Mouse (Mus musculus) small intestine, adult 2 months (tissue): ENCODE data around the gene Myo18a. TPM values are rescaled to one million over a fixed set of nuclear protein-coding genes. Genes with fewer than 3 reads are reported as not detected.

Experiments used
- H3K27ac ChIP-seq: fragments of 200-500 bp; 2 replicates; pipeline ENCODE4 v1.5.1; 2012; ENCODE audit warnings: low read depth, low read length, control low read depth, inconsistent platforms; ENCODE audit not compliant: insufficient read depth
- H3K27me3 ChIP-seq: fragments of 200-500 bp; 2 replicates; pipeline ENCODE4 v1.6.1; 2012; ENCODE audit warnings: mild to moderate bottlenecking, moderate library complexity, low read length, inconsistent platforms; ENCODE audit not compliant: control insufficient read depth, insufficient read depth
- H3K36me3 ChIP-seq: fragments of 200-500 bp; 2 replicates; pipeline ENCODE4 v1.6.1; 2012; ENCODE audit warnings: mild to moderate bottlenecking, low read length, control low read depth, inconsistent platforms; ENCODE audit not compliant: control insufficient read depth, insufficient read depth
- H3K4me1 ChIP-seq: fragments of 200-500 bp; 2 replicates; pipeline ENCODE4 v1.6.1; 2012; ENCODE audit warnings: low read length, inconsistent platforms, mixed read lengths; ENCODE audit not compliant: control insufficient read depth, insufficient read depth, insufficient read length
- H3K4me3 ChIP-seq: fragments of 200-500 bp; 2 replicates; pipeline ENCODE4 v1.5.1; 2012; ENCODE audit warnings: low read depth, mild to moderate bottlenecking, control low read depth, inconsistent platforms, low read length, moderate library complexity
- CTCF ChIP-seq: fragments of 200-500 bp; IDR thresholded peaks from 2 replicates; pipeline ENCODE4 v1.5.1; 2012; ENCODE audit warnings: low read depth, mild to moderate bottlenecking, control low read depth, inconsistent platforms, low read length, moderate library complexity, mixed read lengths; ENCODE audit not compliant: insufficient replicate concordance, insufficient read length; ENCODE audit errors: extremely low read depth
- POLR2A ChIP-seq: fragments of 200-500 bp; IDR thresholded peaks from 2 replicates; pipeline ENCODE4 v1.6.1; 2012; ENCODE audit warnings: low read depth, mild to moderate bottlenecking, control low read depth, inconsistent platforms, low read length, moderate library complexity
- WGBS: fragments of 180-500 bp; shearing (Covaris S2); methylation state at CpG from one replicate; pipeline ENCODE4 v1.1.7; 2018; 5-methylcytosine and 5-hydroxymethylcytosine counted together
- polyA plus RNA-seq: library from polyadenylated mRNA; depleted of rRNA; stranded (reverse); fragments of >200 nt; gene quantifications from 2 replicates; pipeline ENCODE4 v1.2.3, GENCODE M21; 2012

Gene Myo18a
- polyA plus RNA-seq, 1 experiment: 149 TPM

- Histone ChIP-seq H3K27me3 (no peaks in the 10 kb centered on the region), H3K4me3 (peak within 1 kb of the TSS; percentile 12; the same call in 1 of the 2 replicates), H3K27ac (peak within 1 kb of the TSS; percentile 97), H3K4me1 (peaks cover 47% of the 10 kb centered on the region), H3K36me3 (0 out of 2 replicates have a peak, but pooled peaks cover 5% of the 10 kb centered on the region)
- TF ChIP-seq CTCF: no peak
- 0 out of 2 replicates have a peak, but pooled peaks have one; percentile 14 for TF ChIP-seq POLR2A
- WGBS: 79% methylated on average over 5 of the region's 5 CpGs
Observed at GRCm38 (mm10) chr11:77787707-77788106, 24.7 kb downstream of the Myo18a start, which contains the start of gene Gm10277. Gene Gm10277 (minus strand): TSS chr11:77787747.

DNA sequence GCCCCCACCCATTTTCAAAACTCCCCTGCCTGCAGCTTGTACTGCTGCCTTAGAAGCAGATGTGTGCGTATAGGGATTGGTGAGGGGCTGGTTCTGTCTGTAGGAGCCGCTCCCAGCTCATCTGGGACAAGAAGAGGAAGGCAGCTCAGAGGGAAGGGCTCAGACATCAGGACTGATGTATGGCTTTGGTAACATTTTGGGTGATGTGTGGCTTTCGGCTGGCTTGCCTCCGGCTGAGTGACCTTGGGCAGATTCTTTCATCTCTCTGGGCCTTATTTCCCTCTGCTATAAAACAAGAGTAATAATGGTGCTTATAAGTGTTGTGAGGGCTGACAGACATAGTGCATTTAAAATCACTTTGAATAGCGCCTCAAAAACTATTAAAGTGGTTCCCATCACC, 26.5 kb downstream of the Myo18a start:
- no peaks in the 10 kb centered on the region for H3K27me3 ChIP-seq
- WGBS: 89% methylated on average over 5 of the region's 5 CpGs
- no peak overlapping the region for H3K27ac ChIP-seq
- TF ChIP-seq CTCF (no peak), POLR2A (no peak)
- H3K36me3 ChIP-seq: 0 out of 2 replicates have a peak, but pooled peaks cover 5% of the 10 kb centered on the region
- no peak overlapping the region for H3K4me3 ChIP-seq
- H3K4me1 ChIP-seq: peaks cover 34% of the 10 kb centered on the region

DNA sequence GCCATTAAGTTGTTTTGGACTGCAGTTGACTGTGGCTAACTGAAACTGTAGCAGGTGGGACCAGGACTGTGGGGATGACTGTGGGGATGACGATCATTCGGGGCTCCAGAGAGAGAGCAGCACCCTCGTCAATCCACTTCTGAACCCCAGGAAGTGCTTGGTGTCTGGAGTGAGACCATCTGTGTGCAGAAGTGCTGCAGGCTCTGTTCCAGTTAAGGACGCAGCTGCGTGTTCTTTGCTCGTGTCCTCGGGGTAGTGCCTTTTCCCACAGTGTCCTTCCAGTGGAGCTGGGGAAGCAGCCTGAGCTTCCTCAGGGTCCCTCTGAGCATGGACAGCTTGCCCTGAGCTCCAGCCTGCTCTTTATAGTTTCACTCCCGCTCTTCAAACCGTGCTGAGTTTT, 27.2 kb downstream of the Myo18a start:
- 57% methylated on average over 9 of the region's 9 CpGs for WGBS
- Histone ChIP-seq H3K4me1 (peaks cover 27% of the 10 kb centered on the region), H3K4me3 (no peak overlapping the region), H3K36me3 (0 out of 2 replicates have a peak, but pooled peaks cover 5% of the 10 kb centered on the region), H3K27me3 (no peaks in the 10 kb centered on the region), H3K27ac (no peak overlapping the region)
- TF ChIP-seq CTCF: no peak

DNA sequence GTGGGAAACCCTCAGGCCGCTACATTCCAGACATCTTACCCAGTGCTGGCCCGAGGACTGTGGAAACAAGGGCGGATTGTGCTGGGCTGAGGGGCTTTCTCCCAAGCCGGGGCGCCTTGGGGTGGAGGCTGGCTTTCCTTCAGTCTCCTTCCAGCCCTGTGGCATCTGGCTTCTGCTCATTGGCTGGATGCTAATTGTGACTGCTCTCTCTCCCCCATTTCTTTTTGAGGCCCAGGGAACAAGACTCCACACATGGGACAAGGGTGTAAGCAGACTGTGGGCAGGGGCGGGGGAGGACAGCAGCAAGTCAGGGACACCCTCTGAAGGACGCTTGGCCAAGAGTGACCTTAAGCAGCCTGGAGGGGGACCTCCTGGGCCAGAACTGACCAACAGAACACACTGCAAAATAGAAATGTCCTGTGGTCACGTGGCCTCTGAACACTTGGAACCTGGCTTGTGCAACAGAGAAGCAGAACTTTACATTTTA, 28.2 kb downstream of the Myo18a start:
- H3K4me3 ChIP-seq: no peak overlapping the region
- TF ChIP-seq CTCF: no peak
- TF ChIP-seq POLR2A: no peak
- WGBS: 69% methylated on average over 8 of the region's 8 CpGs
- 0 out of 2 replicates have a peak, but pooled peaks cover 7% of the 10 kb centered on the region for H3K36me3 ChIP-seq
- peaks cover 21% of the 10 kb centered on the region for H3K4me1 ChIP-seq
- no peak overlapping the region for H3K27ac ChIP-seq
- H3K27me3 ChIP-seq: no peaks in the 10 kb centered on the region

DNA sequence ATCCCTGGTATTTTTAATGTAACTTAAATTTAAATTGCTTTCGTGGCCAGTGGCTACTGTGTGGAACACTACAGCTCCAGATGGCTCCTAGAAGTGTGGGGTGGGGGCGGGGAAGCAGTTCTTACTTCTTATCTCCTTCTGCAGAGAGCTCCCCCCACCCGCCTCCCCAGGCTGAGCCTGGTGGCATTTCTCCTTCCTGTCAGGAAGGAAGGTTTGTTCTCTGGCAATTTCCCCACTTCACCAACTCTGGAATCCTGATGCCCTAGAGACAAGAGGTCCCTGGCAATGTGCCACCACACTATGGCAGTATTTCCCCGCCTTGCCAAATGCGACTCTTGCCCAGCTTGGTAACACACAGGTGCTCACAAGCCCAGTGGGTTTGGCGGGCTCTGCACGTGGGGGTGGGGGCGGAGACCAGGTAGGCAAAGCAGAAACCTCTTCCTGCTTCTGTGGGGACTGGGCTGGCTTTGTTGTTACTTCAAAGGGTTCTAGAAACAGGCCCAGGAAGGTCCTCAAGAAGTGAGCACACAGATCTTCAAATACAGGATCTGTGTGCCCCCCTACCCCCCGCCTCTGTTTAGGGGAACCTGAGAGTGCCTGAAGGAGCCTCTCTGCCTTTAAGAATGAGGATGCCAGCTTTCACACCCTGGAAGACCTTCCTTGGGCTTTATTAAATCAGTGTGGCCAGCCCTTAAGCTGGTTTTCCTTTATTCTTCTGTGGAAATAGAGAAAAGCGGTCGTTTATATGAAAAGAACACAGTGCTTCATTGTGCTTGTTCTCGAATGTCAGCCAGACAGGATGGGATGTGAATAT, 28.9 kb downstream of the Myo18a start:
- Histone ChIP-seq H3K27ac (no peak overlapping the region), H3K4me1 (peaks cover 15% of the 10 kb centered on the region), H3K36me3 (0 out of 2 replicates have a peak, but pooled peaks cover 7% of the 10 kb centered on the region), H3K27me3 (no peaks in the 10 kb centered on the region), H3K4me3 (no peak overlapping the region)
- TF ChIP-seq CTCF (no peak), POLR2A (no peak)
- 24% methylated on average over 12 of the region's 12 CpGs for WGBS

- H3K4me3 ChIP-seq: no peak overlapping the region
- 63% methylated on average over 7 of the region's 7 CpGs for WGBS
- 0 out of 2 replicates have a peak, but pooled peaks cover 7% of the 10 kb centered on the region for H3K36me3 ChIP-seq
- TF ChIP-seq POLR2A: no peak
- TF ChIP-seq CTCF: no peak
- peaks cover 15% of the 10 kb centered on the region for H3K4me1 ChIP-seq
- H3K27ac ChIP-seq: no peak overlapping the region
- H3K27me3 ChIP-seq: no peaks in the 10 kb centered on the region
Observed at GRCm38 (mm10) chr11:77792566-77792909, 29.5 kb downstream of the Myo18a start.

GRCm38 (mm10) chr11:77793238-77793930, 30.3 kb downstream of the Myo18a start:
- WGBS: 1% methylated on average over 19 of the region's 19 CpGs
- Histone ChIP-seq H3K27me3 (no peaks in the 10 kb centered on the region), H3K4me3 (peak overlapping the region; percentile 51), H3K4me1 (peaks cover 15% of the 10 kb centered on the region), H3K27ac (peak overlapping the region; percentile 75), H3K36me3 (0 out of 2 replicates have a peak, but pooled peaks cover 7% of the 10 kb centered on the region)
- TF ChIP-seq CTCF (peak; percentile 98), POLR2A (peak; percentile 72)
